Mouse (Mus musculus): Measurements from ENCODE around the gene Disc1. TPM values are rescaled to one million over a fixed set of nuclear protein-coding genes. Genes with fewer than 3 reads are reported as not detected.

Gene Disc1
- polyA plus RNA-seq (2017; shearing (Covaris generic)): under 1 TPM in 1 of 2 experiments, not detected in 1; 0.19 TPM

DNA sequence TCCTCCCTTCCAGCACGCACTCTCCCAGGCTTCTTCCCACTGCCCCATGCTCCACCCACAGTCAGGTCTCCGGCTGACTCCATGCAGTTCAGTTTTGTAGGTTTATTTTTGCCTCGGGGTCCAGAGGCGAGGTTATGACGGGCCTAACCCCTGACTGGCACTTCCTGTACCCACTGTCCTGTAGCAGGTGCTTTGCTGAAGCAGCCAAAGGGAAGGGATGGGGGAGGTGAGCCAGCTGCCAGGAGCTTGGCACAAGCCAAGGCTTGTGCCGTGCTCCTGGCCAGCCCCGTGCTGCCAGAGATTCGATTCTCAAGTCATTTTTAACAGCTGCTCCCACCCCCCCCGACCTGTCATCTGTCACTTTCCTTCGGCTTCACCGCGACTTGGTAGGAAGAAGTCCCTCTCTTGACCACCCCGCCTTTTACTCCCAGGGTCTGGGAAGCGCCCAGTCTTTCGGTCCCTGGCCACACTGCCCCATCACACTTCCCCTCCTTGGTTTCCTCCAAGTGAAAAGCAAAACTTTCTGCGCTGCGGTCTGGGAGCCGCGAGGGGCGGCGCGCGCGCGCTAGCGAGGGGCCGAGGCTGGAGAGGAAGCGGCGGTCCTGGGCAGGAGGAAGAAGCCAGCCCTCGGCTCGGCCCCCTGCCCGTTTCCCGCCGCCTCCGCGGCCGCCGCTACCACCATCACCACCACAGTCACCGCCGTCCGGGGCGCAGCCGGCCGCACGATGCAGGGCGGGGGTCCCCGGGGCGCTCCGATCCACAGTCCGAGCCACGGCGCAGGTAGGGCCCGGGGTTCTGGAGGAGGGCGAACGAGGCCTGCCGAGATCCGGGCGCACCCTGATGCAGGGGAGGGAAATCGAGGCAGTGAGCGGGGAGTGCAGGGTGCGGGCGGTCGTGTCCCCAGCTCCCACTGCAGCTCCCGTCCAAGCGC lies at the start of gene Disc1:
Gene Disc1, plus strand, starts transcription at position 691 of the 931 bp plus-strand sequence.
- peak; percentile 24 for ATAC-seq

- ATAC-seq: peak; percentile 91
These were observed 41.0 kb upstream of the Disc1 start, which contains the start of gene Tsnax for GRCm38 (mm10) chr8:125012695-125013627. Gene Tsnax (plus strand): TSS chr8:125012997.

DNA sequence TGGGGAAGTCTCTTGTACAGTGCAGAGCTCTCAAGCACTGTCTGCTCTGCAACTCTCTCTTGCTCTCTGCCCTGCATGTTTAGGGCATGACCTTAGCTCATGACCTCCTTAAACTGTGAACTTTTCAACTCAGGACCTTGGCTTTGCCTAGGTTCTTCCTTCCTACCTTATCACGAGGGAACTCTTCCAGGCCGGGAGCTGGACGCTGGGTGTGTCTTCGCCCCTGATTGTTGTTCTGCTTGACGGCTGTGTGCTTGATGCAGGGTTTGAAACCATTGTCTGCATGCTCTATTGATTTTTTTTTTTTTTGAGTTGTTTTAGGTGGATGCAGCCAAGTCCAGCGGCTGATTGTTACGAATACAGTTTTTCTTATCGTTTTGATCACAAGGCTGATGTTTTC lies 29.9 kb upstream of the Disc1 start:
- ATAC-seq: no peak

DNA sequence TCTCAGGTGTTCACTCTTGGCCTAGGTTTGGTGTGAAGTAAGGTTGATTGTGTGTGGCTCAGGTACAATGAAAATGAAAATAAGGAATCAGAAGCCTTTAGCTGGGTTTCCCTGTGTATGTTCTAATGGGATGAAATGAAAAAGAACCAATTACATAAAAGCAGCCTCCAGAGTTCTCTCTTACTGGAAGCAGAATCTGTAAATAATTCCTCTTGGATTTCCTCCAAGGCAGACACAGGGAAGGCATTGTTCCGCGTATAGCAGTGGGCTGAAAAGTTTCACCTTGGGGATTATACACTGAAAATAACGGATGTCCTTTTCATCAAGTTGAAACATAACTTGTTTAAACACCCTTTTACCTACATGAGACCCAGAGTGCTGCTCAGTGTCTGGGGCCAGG lies 26.8 kb upstream of the Disc1 start:
- ATAC-seq: no peak

DNA sequence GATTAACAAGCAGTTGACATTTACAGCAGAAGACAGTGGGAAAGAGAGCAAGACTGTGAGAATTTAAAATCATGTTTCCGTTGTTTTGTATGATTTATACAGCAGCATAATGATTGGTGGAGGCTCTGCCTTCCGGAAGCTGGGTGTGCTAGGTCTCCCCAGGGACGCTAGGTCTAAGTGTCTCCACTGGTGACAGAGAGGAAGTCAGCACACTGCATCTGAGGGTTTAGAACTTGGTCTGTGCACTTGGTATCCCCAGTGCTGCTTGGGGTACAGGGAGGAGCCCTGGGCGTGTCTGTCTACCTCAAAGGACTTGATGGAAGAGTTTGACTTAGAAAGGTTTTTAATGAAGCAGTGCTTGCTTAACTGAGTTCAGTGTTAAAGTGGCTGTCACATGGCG lies 25.2 kb upstream of the Disc1 start:
- no peak for ATAC-seq

GRCm38 (mm10) chr8:125031276-125031675 lies 22.7 kb upstream of the Disc1 start:
- no peak for ATAC-seq

GRCm38 (mm10) chr8:125034669-125035068 lies 19.3 kb upstream of the Disc1 start:
- peak; percentile 53 for ATAC-seq

- ATAC-seq: no peak
These were observed 16.9 kb upstream of the Disc1 start for GRCm38 (mm10) chr8:125037081-125037480.

GRCm38 (mm10) chr8:125038731-125039130 lies 15.3 kb upstream of the Disc1 start:
- ATAC-seq: no peak

GRCm38 (mm10) chr8:125040587-125041375 lies 13.2 kb upstream of the Disc1 start:
- ATAC-seq: no peak

DNA sequence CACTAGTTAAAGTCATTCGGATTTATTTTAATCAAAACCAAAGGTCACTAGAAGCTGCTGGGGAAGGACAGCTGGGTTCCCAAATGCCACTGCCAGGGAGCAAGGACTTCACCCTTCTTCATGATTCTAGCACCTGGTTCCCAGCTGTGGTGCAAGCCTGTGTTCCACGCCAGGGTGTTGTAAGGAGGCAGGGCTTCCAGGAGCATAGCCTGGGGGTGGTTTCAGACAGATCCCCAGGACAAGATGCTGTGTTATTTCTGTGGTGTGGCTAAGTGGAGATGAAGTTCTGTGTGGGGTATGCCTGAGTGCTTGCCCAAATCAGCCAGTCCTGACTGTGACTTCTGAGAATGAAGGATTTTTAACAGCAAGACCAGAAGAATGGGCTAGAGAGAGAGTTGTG lies 12.5 kb upstream of the Disc1 start:
- ATAC-seq: no peak

DNA sequence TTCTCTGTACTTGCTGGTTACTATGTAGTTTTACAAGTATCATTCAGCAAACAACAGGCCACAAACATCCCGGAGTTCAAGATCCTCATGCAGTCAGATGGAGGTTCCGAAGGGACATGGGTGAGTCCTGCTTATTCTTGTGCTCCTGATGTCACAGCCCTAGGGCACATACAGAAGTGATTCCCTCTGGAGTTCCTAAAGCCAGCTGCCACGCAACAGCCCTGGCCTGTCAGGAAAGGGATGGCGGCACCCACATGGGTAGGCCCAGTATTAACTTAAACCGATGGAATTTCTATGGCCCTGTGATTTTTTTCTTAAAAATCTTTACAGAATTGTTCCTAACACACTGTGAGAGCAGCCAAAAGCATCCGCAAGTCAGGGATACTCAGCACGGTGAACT lies 10.6 kb upstream of the Disc1 start:
- ATAC-seq: no peak

DNA sequence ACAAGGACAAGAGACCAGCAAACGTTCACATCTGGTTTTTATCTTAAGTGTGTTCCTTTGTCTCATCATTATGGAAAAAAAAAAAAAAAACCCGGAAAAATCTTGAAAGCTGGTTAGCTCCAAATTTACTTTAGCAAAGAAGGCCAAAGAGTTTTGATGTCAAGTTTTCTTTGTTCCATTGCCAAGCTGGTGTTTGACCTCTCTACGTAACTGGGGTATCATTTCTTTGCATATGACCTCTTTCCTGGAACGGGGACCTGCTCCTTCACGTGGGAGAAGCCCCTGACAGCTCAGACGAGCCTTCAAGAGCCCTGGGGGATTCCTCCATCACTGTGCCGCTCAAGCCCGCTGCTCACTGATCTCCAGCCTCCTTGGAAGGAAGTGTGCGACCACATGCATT lies 10.1 kb upstream of the Disc1 start:
- no peak for ATAC-seq

DNA sequence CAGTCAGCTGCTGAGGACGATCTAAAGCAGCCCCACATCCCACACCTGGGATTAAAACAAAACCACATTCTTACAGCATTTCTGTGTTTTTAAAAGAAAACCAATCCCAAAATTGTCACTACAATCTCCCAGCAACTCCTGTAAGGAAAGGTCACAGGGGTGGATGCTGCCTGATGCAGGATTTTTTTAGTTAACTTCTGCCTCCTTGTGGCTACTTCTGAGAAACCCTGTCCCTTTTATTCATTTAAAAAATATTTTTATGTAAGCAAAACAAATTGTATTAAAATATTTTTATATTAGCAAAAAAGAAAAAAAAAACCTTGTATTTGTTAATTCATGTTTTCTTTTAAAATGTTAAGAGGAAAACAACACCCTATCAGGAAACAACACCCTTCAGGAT lies 8.2 kb upstream of the Disc1 start:
- no peak for ATAC-seq

DNA sequence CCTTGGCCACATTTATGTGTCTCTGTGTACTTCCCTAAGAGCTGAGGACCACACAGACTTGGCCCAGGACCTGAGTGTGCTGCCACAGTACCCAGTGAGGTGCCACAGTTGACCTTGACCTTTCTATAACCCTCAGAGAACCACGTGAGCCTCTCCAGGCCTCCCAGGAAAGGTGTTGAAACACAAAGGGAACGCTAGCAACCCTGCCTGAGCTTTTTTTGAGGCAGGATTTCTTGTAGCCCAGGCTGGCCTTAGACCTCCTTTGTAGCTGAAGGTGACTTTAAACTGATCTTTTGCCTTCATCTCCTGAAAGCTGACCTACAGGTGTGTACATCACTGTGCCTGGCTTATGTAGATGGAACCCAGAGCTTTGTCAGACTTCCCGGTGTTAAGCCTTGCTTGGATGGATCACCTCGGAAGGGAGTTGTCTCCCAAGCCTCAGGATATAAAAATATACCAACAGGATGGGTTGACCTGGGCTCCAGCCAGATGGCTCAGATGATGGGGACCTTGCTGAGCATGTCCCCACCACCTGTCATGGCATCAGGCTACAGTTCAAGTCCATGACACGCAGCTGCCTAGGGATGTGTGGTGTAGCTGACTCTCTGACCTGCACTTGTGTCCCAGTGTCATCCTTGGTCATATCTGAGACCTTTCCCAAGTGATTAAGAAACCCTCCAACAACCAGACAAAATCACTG lies 4.8 kb upstream of the Disc1 start:
- ATAC-seq: no peak

DNA sequence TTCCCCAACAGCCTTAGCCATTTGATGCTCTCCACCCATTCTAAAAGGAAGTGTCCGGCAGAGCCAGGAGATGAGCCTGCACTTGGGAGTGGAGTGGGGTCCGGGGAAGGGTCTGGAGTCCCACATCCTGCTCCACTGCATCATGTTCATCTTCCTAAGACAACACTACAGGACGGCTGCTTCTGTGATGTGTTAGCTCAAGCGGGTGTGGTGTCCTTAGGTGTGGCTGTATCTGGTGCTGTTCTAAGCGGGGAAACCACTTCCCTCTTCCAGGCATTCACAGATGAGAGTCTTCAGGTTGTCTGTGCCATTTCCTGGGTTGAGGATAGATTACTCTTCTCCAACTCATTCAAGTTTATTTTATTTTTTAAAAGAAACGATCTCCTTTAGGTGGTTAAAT lies 4.2 kb upstream of the Disc1 start:
- ATAC-seq: no peak

DNA sequence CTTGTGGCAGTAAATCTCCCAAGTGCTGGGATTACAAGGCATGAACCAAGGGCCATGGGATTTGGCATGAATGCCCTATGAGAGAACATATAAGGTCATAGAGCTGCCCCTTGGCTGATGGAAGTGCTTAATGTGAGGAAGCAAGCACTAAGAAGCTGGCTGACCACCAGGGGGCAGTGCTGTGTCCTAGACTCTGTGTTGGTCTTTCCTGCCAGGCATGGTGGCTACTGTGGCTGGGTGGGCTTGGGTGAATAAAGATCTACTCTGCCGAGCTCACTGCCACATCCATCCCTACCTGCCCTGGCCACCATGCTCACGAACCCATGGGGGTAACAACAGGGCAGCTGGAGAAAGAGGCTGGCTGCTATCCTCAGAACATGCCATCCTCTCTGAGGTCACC lies 2.0 kb upstream of the Disc1 start:
- ATAC-seq: peak; percentile 46

GRCm38 (mm10) chr8:125054436-125054810 lies 428 bp downstream of the Disc1 start:
- ATAC-seq: peak; percentile 63

- no peak for ATAC-seq
These were observed 6.9 kb downstream of the Disc1 start for GRCm38 (mm10) chr8:125060904-125061303.

GRCm38 (mm10) chr8:125065596-125065995 lies 11.6 kb downstream of the Disc1 start:
- no peak for ATAC-seq

DNA sequence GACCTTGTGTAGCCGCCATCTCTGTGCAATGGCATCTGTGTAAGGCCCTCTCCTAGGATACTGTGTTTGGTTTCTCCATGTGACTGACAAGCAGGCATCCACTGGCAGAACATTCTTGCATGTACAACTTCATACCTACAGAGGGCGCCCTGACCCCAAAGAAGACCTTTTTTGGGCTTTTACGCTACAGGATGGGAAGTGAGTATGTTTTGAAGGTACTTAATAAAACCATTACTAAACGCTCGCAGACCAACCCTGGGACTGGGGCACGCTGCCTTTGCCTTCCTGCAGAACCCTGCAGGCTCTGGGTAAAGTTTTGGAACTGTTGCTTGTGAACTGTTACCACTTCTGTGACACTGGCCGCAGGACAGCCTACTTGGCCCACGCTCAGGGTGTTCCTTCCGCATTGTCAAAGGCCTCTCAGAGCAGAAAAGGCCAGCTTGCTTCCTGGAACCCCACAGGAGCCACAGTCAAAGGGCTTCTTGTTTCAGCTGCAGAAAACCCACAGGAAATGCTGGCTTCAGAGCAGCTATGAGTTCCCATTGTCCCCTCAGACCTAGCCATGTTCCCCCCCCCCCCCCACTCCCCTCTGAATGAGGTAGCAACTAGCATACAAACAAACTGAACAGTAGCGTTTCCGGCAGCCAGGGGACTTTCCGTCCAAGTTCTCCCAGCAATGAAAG lies 13.1 kb downstream of the Disc1 start:
- peak; percentile 71 for ATAC-seq

Measured in CD4-positive, CD25-positive, alpha-beta regulatory T cell, adult 4 months (primary cell).